ENCODE assay signal across 26 mouse cellular contexts in genomic region chr10:120170277-120170676, GRCm38 (mm10).
"Had no signal": no experiment of that assay in that cellular context is flagged by ENCODE, and none has a peak within 500 bp of the region (broad histone marks: within the 10 kb centered on the region; RNA-seq: fewer than 3 reads in every experiment).

No protein-coding gene starts in this region.

- H3K9me3 ChIP-seq: heart, embryonic 10.5 days; heart, embryonic 12.5 days; hindbrain, embryonic 12.5 days; kidney, embryonic 15.5 days; limb, embryonic 13.5 days; limb, embryonic 15.5 days; liver, embryonic 12.5 days had no signal

- H3K4me2 ChIP-seq: heart, embryonic 12.5 days; hindbrain, embryonic 12.5 days; hindbrain, embryonic 14.5 days; intestine, embryonic 15.5 days; kidney, embryonic 15.5 days; limb, embryonic 13.5 days; limb, embryonic 15.5 days; liver, embryonic 12.5 days had no signal

- ATAC-seq: hindbrain, embryonic 16.5 days; inflammation-experienced regulatory T-cells, adult 6 months; intestine, embryonic 15.5 days; liver, embryonic 12.5 days had no signal

- H3K27me3 ChIP-seq: heart, embryonic 12.5 days; hindbrain, embryonic 12.5 days; intestine, embryonic 15.5 days; kidney, embryonic 15.5 days; limb, embryonic 13.5 days; limb, embryonic 15.5 days; liver, embryonic 12.5 days had no signal

- H3K36me3 ChIP-seq: heart, embryonic 10.5 days; heart, embryonic 12.5 days; hindbrain, embryonic 10.5 days; hindbrain, embryonic 12.5 days; intestine, embryonic 15.5 days; kidney, embryonic 15.5 days; limb, embryonic 13.5 days; limb, embryonic 15.5 days; liver, embryonic 12.5 days had no signal

- DNase-seq: gastrocnemius, postnatal 25 days; heart, adult 18-20 months; heart, postnatal 10 days; heart, postnatal 4 days; kidney, adult 11 months; kidney, adult 2 months; kidney, adult 9 months; kidney, postnatal 14 days; kidney, postnatal 36 days; layer of hippocampus, adult 9-11 months; layer of hippocampus, postnatal 36 days; left cerebral cortex, postnatal 4 days had no signal

- H3K27ac ChIP-seq: heart, embryonic 10.5 days; hindbrain, embryonic 10.5 days; hindbrain, embryonic 12.5 days; hindbrain, embryonic 14.5 days; intestine, embryonic 15.5 days; kidney, embryonic 15.5 days; kidney, postnatal 0 days; limb, embryonic 13.5 days; limb, embryonic 15.5 days; liver, embryonic 12.5 days; liver, embryonic 14.5 days had no signal

- H3K4me3 ChIP-seq: heart, embryonic 10.5 days; heart, embryonic 12.5 days; hindbrain, embryonic 10.5 days; hindbrain, embryonic 12.5 days; intestine, embryonic 15.5 days; kidney, embryonic 15.5 days; limb, embryonic 13.5 days; limb, embryonic 15.5 days; liver, embryonic 12.5 days had no signal

- H3K9ac ChIP-seq: heart, embryonic 12.5 days; hindbrain, embryonic 12.5 days; hindbrain, embryonic 14.5 days; intestine, embryonic 15.5 days; kidney, embryonic 15.5 days; limb, embryonic 13.5 days; limb, embryonic 15.5 days; liver, embryonic 12.5 days; liver, embryonic 14.5 days had no signal

- H3K4me1 ChIP-seq: hindbrain, embryonic 12.5 days; intestine, embryonic 15.5 days; limb, embryonic 15.5 days had no signal
